Mouse (Mus musculus) retina, adult 2 months (tissue): ENCODE results near the gene Msx2.

Source experiments
- DNase-seq: peaks from one replicate; pipeline ENCODE4 v3.0.0-alpha.2; 2012; ENCODE audit warnings: low read depth, low spot score

Msx2 gene

GRCm38 (mm10) chr13:53465191-53465820 lies 7.6 kb downstream of the Msx2 start:
- DNase-seq: no peak

GRCm38 (mm10) chr13:53464441-53465001 lies 8.4 kb downstream of the Msx2 start:
- no peak for DNase-seq

GRCm38 (mm10) chr13:53463946-53464345 lies 8.9 kb downstream of the Msx2 start:
- DNase-seq: no peak

GRCm38 (mm10) chr13:53463037-53463436 lies 9.8 kb downstream of the Msx2 start:
- DNase-seq: no peak

- DNase-seq: no peak
Observed at GRCm38 (mm10) chr13:53462649-53462970, 10.3 kb downstream of the Msx2 start.

GRCm38 (mm10) chr13:53461855-53462648 lies 10.8 kb downstream of the Msx2 start:
- no peak for DNase-seq

- DNase-seq: no peak
Observed at GRCm38 (mm10) chr13:53461346-53461745, 11.5 kb downstream of the Msx2 start.

- no peak for DNase-seq
Observed at GRCm38 (mm10) chr13:53458766-53459165, 14.1 kb downstream of the Msx2 start.

- no peak for DNase-seq
Observed at GRCm38 (mm10) chr13:53454794-53455672, 17.8 kb downstream of the Msx2 start.

GRCm38 (mm10) chr13:53453927-53454326 lies 18.9 kb downstream of the Msx2 start:
- no peak for DNase-seq

GRCm38 (mm10) chr13:53447609-53448008 lies 25.3 kb downstream of the Msx2 start:
- no peak for DNase-seq

GRCm38 (mm10) chr13:53443602-53444001 lies 29.3 kb downstream of the Msx2 start:
- no peak for DNase-seq

GRCm38 (mm10) chr13:53442168-53442980 lies 30.5 kb downstream of the Msx2 start:
- no peak for DNase-seq

GRCm38 (mm10) chr13:53441307-53442028 lies 31.4 kb downstream of the Msx2 start:
- DNase-seq: no peak

- DNase-seq: no peak
Observed at GRCm38 (mm10) chr13:53439957-53440356, 32.9 kb downstream of the Msx2 start.

GRCm38 (mm10) chr13:53426507-53426906 lies 46.4 kb downstream of the Msx2 start:
- DNase-seq: peak; percentile 77

- no peak for DNase-seq
Observed at GRCm38 (mm10) chr13:53421189-53421588, 51.7 kb downstream of the Msx2 start.

- no peak for DNase-seq
Observed at GRCm38 (mm10) chr13:53420741-53421140, 52.1 kb downstream of the Msx2 start.

GRCm38 (mm10) chr13:53419681-53420080 lies 53.2 kb downstream of the Msx2 start:
- no peak for DNase-seq

GRCm38 (mm10) chr13:53417701-53418100 lies 55.2 kb downstream of the Msx2 start:
- no peak for DNase-seq
